Mouse (Mus musculus) right cerebral cortex, postnatal 14 days (tissue): Measurements from ENCODE around the gene Dysf.

Experiments used
- DNase-seq: peaks from one replicate; pipeline ENCODE4 v3.0.0; 2022

Dysf gene

DNA sequence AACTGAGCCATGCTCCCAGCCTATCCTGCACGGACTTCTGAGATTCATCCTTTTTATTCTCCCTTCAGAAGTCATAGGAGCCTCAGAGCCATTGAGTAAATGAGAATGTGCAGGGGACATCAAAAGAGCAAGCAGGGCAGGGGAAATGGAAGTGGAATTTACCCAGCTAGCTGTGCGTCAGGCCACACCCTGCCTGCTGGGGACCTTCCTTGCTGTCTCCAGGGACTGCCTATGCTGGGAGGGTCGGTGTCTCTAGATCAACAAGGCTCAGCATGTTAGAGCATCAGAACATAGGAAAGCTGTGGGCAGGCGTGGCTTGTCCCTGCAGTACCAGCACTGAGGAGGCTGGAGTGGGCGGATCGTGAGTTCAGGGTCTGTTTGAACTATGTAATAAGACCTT, 42.6 kb downstream of the Dysf start:
- no peak for DNase-seq

DNA sequence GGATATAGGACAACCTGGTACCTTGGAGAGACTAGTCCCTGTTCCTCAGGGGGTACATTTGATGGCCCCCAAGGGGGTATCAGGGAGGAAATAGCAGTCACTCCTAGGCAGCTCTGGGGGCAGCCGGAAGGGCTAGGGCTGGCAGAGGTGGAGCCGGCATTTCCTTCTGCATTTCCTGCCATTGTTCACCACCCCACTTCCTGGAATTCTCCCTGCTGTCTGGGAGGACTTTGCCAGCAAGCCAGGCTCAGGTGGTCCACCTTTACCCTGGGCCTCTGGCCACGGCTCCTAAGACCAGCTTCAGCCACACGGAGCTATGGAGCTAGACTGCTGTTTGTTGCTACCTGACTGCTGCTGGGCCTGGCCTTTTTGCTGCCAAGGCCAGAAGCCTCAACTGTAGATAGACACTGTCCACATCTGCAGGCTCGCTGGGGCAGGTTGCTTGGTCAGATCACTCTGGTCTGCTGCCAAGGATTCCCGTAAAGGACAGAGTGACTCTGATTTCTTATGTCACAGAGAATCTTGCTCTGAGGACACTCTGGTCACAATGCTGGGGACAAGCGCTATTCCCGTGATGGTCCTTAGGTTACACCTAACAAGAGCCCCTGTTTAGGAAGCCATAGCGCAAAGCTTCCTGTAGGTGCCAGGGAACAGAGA, 45.6 kb downstream of the Dysf start:
- no peak for DNase-seq

DNA sequence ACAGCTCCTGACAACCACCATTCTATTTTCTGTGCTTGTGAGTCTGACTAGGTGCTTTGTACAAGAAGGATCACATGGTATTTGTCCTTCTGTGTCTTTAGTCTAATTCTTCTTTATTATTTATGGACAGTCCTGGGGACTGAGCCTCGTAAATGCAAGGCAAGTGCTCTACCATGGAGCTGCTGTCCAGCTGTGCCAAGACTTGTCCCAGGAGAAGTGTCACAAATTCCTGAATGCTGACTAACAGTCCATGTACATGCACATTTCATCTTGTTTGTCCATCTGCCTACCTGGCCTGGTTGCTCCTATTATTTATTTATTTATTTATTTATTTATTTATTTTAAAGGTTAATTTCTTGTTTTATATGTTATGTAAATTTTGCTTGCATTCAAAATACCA, 47.2 kb downstream of the Dysf start:
- DNase-seq, result no peak

DNA sequence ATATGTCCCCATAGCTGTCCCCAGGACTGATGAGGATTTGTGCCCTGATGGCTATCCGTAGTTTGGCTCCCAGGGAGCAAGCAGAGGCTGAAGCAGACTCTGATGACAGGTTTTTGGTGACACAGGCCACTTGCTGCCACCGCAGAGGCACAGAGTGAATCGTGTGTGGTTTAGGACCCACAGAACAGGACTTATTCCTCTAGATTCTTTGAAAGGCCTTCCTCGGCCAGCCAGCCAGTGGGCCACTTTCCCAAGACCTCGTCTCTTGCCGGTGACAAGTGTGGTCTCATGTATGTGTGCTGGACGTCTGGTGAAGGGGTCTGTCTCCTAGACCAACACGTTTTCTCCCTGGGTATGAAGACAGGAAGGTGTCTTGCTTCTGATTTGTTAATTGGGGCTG, 48.8 kb downstream of the Dysf start:
- DNase-seq, result no peak

DNA sequence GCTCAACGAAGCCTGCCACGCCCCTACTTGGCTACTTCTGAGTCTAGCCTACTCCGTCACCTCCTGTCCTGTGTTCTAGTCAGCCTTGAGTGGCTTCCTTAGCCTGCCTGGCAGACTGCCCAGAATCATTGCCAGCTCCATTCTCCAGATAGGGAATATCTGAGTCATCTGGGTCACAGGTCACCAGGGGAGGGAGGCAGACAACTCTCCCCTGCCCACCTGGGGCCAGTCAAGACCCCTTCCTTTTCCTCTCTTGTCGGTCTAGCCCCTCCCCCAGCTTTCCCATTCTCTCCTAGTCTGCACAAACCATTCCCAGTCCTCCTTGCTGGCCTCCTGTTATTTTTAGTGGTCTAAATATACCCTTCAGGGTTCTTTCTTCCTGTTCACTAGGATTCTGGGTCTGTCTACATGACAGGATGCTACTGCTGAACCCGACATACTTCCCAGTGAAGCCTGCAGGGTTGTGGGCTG, 50.3 kb downstream of the Dysf start:
- DNase-seq, result no peak

DNA sequence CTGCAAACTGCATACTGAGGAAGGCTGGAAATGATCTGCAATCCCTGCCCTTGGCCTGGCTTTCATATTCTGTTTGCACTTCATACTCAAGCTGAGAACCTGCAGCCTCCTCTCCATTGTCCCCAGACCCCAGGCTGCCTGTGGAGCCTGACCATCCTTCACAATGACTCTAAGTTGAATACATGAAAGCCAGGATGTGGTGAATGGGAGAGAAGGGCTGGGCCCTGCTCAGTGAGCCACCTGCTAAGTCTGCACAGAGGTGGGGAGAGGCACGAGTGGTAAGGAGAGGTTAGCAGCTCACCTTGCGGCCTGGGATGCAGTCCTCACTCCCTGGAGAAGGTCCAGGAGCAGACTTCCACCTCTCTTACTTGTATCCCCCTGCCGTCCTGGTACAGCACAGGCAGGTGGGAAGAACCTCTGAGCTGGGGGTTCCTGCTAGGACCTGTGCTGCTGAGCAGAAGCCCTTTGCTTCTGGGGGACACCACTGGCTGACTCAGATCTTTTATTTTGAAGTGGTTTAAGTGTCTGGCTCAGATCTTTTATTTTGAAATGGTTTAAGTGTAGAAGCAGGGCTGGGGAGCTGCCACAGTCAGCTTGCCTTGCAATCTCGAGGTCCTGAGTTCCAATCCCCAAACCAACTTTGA, 51.5 kb downstream of the Dysf start:
- DNase-seq, result no peak

DNA sequence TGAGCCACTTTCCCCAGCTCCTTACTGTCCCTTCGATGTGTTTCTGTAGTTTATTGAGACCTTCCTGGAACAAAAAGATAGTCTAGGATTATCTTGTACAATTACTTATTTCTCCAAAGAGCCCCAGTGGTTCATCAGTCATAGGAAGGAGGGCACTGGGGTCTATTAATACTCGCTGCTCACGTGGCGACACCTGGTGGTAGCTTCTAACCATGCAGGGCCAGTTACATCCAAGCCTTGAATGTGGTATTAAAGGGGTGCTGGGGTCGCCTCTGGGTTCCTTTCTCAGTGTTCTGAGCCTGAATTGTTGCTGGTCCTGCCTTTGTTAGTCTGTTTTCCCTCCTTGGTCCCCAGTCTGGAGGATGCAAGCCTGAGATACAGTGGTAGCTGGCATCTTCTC, 52.9 kb downstream of the Dysf start:
- peak; percentile 76 for DNase-seq

DNA sequence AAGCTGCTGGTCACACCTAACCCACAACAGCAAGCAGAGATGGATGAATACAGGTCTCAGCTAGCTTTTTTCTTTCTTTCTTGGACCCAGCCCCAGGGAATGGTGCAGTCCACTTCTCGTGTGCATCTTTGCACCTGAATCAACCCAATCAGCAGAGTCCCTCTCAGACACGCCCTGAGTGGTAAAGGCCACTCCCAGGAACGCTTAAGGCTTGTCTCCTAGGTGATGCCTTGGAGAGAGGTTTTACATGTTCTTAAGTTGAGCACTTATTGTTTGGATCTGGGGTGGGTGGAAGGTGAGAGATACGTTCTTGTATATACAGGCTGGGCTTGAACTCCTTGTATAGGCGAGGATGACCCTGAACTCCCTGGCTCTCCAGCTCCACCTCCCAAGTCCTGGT, 54.2 kb downstream of the Dysf start:
- no peak for DNase-seq

DNA sequence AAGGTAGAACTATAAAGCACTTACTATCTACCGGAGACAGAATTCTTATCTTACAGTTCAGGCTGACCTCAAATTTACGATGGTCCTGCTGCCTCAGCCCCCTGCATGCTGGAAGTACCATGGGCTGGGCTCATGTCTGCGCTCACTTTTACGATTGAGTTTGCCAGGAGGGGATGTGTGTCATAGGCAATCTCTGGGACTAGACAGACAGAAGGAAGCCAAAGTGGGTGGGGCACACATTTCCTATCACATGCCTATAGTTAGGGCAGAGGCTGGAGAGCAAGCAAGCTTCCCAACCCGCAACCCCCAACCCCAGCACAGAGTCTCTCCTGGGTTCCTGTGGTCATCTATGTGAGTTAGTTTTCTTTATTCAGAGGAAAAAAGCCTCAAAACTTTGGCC, 59.8 kb downstream of the Dysf start:
- DNase-seq, result no peak

DNA sequence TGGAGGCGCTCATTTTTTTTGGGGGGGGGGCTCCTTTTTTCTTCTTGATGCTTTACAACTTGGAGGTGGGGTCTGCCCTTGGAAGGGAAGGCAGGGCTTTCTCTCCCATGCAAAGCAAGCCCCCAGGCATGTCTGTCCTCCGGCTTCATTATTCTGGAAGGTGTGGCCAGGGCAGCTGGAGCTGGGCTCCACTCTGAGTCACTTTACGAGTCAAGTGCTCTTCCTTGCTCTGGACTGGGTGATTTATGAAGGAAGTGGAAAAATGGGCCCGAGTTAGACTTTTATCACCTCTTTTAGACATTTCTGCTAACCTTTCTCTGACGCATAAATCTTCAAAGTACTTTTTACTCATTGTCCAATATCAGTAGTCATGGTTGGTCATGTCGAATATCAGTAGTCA, 61.9 kb downstream of the Dysf start:
- DNase-seq, result no peak

DNA sequence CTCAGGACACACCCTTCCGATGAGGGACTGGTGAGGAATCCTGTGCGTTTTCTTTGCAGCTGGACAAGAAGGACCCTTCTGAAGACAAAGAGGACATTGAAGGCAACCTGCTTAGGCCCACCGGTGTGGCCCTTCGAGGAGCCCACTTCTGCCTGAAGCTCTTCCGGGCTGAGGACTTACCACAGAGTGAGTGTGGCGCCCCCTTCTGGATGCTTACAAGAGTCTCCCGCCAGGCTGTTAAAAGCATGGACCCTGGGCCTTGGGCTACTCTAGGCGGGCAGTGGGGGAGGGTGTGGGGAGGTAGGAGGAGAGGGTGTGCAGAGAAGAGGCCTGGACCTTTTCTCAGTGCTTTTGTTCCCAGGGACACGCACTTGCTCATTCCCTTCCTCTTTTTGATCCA, 64.2 kb downstream of the Dysf start:
- no peak for DNase-seq

DNA sequence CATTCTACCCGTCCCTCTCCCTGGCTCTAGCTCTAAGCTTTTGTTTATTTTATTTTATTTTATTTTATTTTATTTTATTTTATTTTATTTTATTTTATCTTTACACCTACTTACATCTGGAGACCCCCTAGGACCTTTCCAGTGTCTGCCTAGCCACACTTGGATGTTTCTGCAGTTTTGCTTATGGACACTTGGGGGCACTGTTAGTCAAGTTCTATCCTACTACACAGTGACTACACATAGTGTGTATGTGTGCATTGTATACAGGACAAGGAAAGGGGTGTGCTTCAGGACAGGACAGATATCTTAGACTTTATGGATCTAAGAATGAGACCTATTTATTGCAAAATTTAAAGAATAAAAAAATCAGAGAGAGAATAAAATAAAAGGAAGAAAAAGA, 69.8 kb downstream of the Dysf start:
- DNase-seq, result no peak

DNA sequence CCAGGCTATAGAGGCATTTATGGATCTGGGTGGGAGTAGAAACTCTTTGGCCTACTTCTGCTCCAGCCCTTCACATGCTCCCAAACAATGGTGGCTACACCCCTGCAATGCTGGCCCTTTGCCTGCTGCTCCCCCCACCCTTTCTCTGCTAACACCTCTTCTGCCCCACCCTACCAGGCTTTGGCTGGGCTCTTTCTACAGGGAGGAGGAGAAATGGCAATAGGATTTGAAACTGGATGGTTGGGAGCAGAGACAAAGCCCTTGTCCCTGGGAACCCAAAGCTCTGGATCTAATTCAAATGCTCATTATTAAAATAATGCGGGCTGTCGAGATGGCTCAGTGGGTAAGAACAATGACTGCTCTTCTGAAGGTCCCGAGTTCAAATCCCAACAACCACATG, 72.2 kb downstream of the Dysf start:
- no peak for DNase-seq

DNA sequence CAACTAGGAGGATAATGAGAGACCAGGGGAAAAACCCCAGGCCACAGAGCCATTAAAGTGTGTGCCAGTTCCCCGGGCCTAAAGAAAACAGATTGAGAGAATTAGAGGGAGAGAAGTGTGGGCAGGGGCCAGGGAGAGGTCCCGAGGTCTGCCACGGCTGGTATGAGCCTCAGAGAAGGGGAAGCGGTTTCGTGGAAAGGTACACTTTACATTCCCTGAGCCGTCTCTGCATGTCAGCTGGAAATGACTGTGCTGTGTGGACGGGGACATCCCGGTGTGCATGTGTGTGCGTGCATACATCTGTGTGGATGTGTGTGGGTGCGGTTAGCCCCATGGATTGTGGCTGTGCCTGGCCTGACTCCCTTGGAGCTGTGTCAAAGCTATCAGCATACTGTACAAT, 76.4 kb downstream of the Dysf start:
- DNase-seq, result no peak

DNA sequence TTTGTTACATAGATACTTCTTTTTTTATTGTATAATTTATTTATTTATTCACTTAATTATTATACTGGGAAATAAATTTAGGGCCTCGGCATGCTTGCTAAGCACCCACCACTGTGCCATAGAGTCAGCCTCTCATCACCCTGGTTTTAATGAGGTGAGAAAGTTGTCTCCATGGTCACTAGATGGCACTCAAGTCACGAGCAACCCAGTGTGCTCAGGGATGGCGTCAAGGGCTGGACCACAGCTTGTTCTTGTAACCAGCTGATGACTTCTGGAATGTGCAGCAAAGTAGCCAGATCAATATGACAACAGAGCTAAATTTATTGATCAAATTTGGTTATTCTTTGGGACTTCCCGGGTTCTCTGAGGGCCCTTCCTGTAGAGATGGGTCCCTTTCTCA, 85.1 kb downstream of the Dysf start:
- DNase-seq, result peak; percentile 35

DNA sequence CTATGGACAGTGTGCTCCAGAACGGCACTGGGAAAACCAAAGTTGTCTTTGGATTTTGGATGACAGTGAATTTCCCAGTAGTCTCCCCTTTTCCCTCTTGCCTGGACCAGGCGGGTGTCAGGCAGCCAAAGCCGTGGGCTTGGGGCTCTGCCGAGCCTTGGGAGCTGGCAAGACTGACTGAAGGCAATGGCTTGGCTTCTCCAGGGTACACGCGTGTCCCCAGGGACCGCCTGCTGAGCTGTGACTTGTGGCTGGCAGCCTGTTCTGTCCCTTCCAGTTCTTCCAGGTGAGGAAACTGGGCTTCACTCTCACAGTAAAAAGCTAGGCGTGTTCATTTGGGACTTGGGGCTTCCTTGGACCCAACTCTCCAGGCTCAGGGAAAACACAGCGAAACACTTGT, 86.1 kb downstream of the Dysf start:
- DNase-seq, result no peak

DNA sequence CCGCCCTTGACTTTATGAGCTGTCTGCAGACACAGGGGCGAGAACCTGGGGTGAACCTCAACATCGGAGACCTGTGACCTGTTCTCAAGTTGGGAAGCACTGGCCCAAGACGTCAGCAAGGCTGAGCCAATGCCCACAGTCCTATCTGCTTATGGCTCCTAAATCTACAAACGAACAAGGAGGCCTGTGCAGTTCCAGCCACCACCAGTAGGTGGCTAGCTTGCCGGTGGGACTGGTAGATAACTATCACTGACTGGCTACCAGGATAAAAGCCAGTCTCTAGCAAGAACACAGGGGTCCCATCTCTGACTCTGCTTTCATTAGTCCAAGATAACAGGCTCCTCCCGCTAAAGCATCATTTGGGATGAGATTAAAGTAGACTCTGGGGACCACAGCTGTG, 86.6 kb downstream of the Dysf start:
- DNase-seq, result peak; percentile 86

DNA sequence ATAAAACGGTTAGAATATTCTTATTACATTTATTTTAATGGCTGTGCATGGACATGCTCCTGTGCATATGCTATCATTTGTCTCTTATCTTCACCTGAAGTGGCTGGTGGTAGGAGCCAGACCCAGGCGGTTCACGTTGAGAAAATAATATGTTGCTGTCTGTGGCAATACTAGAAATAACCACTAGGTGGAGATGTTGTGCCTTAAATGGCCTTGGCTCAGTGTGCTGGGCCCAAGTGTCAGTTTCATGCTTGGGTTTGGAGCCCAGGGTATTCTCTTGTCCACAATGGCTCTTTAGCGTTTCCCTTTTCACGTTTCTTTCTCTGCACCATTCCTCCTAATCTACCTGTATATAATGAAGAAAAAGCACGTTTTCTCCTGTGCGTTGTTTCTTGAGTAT, 87.5 kb downstream of the Dysf start:
- DNase-seq, result peak; percentile 33

DNA sequence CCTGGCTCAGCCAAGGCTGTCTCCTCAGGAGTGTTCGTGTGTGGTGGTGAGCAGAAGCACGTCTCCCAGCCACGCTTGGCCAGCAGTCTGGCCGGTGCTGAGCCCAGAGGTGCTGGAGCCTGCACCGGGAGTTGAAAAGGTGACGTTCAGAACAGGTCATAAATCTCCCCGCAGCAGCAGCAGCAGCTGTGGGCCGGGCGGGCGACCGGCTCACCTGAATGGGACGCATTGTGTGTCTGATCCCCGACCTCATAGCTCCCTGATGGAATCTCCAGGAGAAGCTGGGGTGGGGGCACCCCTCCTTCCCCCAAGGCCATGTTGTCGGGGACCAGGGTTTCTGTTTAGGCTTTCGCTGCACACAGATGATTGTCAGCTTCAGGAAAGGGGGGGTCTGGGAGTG, 93.6 kb downstream of the Dysf start:
- no peak for DNase-seq

DNA sequence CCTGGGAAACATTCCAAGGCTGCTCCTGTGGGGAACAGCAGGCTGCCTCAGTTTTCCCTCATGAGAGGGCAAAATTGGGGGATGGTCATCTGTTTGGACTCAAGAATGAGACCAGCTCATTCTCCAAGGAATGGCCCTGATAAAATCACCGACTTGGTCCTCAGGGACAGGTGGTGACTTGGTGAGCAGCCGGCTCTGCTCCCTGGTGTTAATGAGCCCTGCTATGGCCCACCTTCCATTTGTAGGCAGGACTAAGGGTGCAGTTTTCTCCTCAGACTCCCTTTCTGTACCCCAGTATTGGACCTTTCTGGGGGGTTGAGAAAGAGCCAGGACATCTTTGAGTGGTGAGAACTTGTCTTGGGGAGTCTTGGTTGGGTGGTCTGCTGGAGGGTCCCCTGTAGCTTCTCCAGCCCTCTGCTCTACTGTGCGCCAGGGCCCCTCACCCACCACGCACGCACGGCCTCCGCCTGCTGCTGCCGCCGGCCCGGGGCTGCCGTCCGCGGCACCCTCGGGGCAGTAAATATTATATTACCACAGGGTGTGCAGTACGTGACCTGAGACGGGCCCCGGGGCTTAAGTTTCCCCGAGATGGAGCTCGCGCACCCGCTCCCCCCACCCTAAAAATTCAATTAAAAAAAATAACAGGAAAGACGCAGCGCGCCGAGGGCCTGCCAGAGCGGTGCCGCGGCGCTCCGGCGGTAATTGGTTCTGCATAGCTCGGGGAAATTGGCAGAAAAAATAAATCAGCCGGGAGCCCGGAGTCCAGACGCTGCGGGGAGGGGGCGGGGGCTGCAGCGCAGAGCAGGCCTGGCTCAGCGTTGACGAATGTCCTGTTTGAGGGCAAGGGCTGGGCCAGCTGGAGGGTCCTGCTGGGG, 97.0 kb downstream of the Dysf start:
- DNase-seq, result peak; percentile 32

DNA sequence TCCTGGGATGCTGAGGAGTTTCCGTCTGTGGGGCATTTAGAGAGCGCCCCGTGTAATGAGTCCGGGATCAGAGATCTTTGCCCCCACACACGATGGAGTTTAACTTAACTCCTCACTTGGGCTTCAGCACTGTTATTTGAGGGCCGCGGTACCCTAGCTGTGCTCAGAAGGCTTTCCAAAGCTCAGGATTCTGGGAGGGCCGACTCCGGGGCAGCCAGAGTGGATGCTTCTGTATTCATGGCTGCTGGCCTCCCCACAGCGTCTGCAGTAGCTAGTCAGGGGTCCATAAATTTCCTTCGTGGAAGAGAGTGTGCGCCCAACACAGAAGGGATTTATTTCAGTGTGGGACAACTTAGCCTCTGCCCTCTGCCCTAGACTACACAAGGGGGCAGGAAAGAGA, 97.7 kb downstream of the Dysf start:
- no peak for DNase-seq

DNA sequence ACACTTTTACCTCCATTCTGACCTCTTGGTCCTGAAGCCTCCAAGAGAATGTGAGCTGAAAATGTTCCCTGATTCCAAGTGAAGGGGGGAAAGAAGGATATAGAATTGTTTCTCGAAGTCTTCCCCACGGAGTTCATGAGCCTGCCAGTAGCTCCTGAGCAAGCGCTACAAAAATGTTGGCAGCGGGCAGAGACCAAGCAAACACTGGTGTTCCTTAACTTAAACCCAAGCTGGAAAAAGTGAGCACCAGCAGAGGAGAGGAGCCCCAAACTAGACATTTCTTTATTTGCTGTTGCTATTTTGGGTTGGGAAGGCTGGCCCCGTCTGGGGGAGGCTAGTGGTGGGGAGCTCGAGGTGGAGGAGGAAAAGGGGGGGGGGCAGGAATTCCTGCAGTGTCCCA, 102.0 kb downstream of the Dysf start:
- DNase-seq, result no peak

DNA sequence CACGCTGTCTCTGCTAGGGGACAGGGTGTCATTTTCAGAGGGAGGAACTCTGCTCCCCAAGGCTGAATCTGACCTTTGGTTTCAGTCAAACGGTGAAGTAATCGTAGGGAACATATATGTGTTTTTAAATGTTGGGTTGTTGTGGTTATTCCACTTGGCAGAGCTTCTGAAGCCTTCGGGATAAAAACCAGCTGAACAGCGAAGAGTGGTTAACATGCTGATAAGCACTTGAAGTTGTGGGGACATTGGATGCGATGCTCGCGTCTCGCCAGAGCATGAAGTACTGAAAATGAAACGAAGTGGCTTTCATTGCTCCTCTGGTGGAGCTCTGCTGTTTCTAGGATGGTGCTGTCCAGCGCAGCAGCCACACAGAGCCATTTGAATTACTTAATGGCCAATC, 102.7 kb downstream of the Dysf start:
- no peak for DNase-seq
